Mouse (Mus musculus): ENCODE measurements around the gene Sox6. TPM values are rescaled to one million over a fixed set of nuclear protein-coding genes. Genes with fewer than 3 reads are reported as not detected.

Sox6 gene
- polyA plus RNA-seq, 1 experiment from 2014 or later: 31.2 TPM

- Histone ChIP-seq H3K36me3 (ENCODE audit: control insufficient read depth, insufficient read depth, low read length) (no peaks in the 10 kb centered on the region), H3K27me3 (replicated peaks; ENCODE audit: control insufficient read depth, insufficient read depth, low read length) (no peaks in the 10 kb centered on the region), H3K4me3 (ENCODE audit: low read length) (no peak overlapping the region), H3K4me1 (ENCODE audit: control insufficient read depth, insufficient read depth, low read depth, low read length) (no peaks in the 10 kb centered on the region), H3K9ac (ENCODE audit: low read depth, low read length) (no peak overlapping the region), H3K9me3 (ENCODE audit: control insufficient read depth, low read length) (no peaks in the 10 kb centered on the region), H3K4me2 (ENCODE audit: low read length) (no peak overlapping the region), H3K27ac (ENCODE audit: low read depth, low read length) (no peak overlapping the region)
- 89% methylated on average over 4 of the region's 4 CpGs for WGBS
- no peak for ATAC-seq
Observed at GRCm38 (mm10) chr7:116002726-116003125, 35.9 kb downstream of the Sox6 start.

- no peak overlapping the region for H3K27ac ChIP-seq (ENCODE audit: low read depth, low read length)
- H3K4me3 ChIP-seq (ENCODE audit: low read length): no peak overlapping the region
- no peaks in the 10 kb centered on the region for H3K27me3 ChIP-seq (replicated peaks; ENCODE audit: control insufficient read depth, insufficient read depth, low read length)
- H3K4me1 ChIP-seq (ENCODE audit: control insufficient read depth, insufficient read depth, low read depth, low read length): no peaks in the 10 kb centered on the region
- H3K36me3 ChIP-seq (ENCODE audit: control insufficient read depth, insufficient read depth, low read length): no peaks in the 10 kb centered on the region
- ATAC-seq: no peak
- 94% methylated on average over 2 of the region's 2 CpGs for WGBS
- no peak overlapping the region for H3K4me2 ChIP-seq (ENCODE audit: low read length)
- H3K9me3 ChIP-seq (ENCODE audit: control insufficient read depth, low read length): no peaks in the 10 kb centered on the region
- no peak overlapping the region for H3K9ac ChIP-seq (ENCODE audit: low read depth, low read length)
Observed at GRCm38 (mm10) chr7:115988109-115988779, 50.4 kb downstream of the Sox6 start.

DNA sequence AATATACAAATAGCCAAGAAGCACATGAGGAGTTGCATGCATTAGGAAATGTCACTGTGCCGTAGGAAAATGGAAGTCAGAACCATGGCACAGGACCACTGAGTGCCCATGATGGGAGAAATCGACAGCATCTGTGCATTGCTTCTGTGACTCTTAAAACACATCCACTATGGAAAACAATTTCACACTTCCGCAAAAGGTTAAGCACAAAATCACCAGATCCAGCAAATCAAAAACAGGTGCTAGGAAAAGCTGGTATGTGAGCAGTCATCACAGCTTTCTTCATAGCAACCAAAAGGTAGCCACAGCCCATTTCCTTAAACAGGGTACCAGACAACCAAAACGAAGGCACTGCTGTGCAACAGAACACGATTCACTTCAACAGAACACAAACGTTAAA is 52.9 kb downstream of the Sox6 start:
- WGBS: 79% methylated on average over 6 of the region's 6 CpGs
- H3K27ac ChIP-seq (ENCODE audit: low read depth, low read length): no peak overlapping the region
- no peaks in the 10 kb centered on the region for H3K27me3 ChIP-seq (replicated peaks; ENCODE audit: control insufficient read depth, insufficient read depth, low read length)
- no peak overlapping the region for H3K9ac ChIP-seq (ENCODE audit: low read depth, low read length)
- H3K4me3 ChIP-seq (ENCODE audit: low read length): no peak overlapping the region
- no peak overlapping the region for H3K4me2 ChIP-seq (ENCODE audit: low read length)
- no peaks in the 10 kb centered on the region for H3K9me3 ChIP-seq (ENCODE audit: control insufficient read depth, low read length)
- ATAC-seq: no peak
- no peaks in the 10 kb centered on the region for H3K4me1 ChIP-seq (ENCODE audit: control insufficient read depth, insufficient read depth, low read depth, low read length)
- H3K36me3 ChIP-seq (ENCODE audit: control insufficient read depth, insufficient read depth, low read length): no peaks in the 10 kb centered on the region

GRCm38 (mm10) chr7:115984076-115984475 is 54.5 kb downstream of the Sox6 start:
- no peak overlapping the region for H3K4me2 ChIP-seq (ENCODE audit: low read length)
- H3K4me1 ChIP-seq (ENCODE audit: control insufficient read depth, insufficient read depth, low read depth, low read length): no peaks in the 10 kb centered on the region
- H3K27ac ChIP-seq (ENCODE audit: low read depth, low read length): no peak overlapping the region
- no peak for ATAC-seq
- no peak overlapping the region for H3K4me3 ChIP-seq (ENCODE audit: low read length)
- H3K9ac ChIP-seq (ENCODE audit: low read depth, low read length): no peak overlapping the region
- no peaks in the 10 kb centered on the region for H3K9me3 ChIP-seq (ENCODE audit: control insufficient read depth, low read length)
- 95% methylated on average over 3 of the region's 3 CpGs for WGBS
- H3K36me3 ChIP-seq (ENCODE audit: control insufficient read depth, insufficient read depth, low read length): no peaks in the 10 kb centered on the region
- H3K27me3 ChIP-seq (replicated peaks; ENCODE audit: control insufficient read depth, insufficient read depth, low read length): no peaks in the 10 kb centered on the region

GRCm38 (mm10) chr7:115979813-115980512 is 58.6 kb downstream of the Sox6 start:
- Histone ChIP-seq H3K9ac (ENCODE audit: low read depth, low read length) (no peak overlapping the region), H3K4me3 (ENCODE audit: low read length) (no peak overlapping the region), H3K27ac (ENCODE audit: low read depth, low read length) (no peak overlapping the region), H3K27me3 (replicated peaks; ENCODE audit: control insufficient read depth, insufficient read depth, low read length) (no peaks in the 10 kb centered on the region), H3K4me1 (ENCODE audit: control insufficient read depth, insufficient read depth, low read depth, low read length) (no peaks in the 10 kb centered on the region), H3K4me2 (ENCODE audit: low read length) (no peak overlapping the region), H3K36me3 (ENCODE audit: control insufficient read depth, insufficient read depth, low read length) (no peaks in the 10 kb centered on the region), H3K9me3 (ENCODE audit: control insufficient read depth, low read length) (no peaks in the 10 kb centered on the region)
- ATAC-seq: no peak
- 82% methylated on average over 5 of the region's 5 CpGs for WGBS

GRCm38 (mm10) chr7:115974518-115974917 is 64.1 kb downstream of the Sox6 start:
- Histone ChIP-seq H3K9ac (ENCODE audit: low read depth, low read length) (no peak overlapping the region), H3K4me3 (ENCODE audit: low read length) (no peak overlapping the region), H3K4me2 (ENCODE audit: low read length) (no peak overlapping the region), H3K27me3 (replicated peaks; ENCODE audit: control insufficient read depth, insufficient read depth, low read length) (no peaks in the 10 kb centered on the region), H3K9me3 (ENCODE audit: control insufficient read depth, low read length) (no peaks in the 10 kb centered on the region), H3K27ac (ENCODE audit: low read depth, low read length) (no peak overlapping the region), H3K4me1 (ENCODE audit: control insufficient read depth, insufficient read depth, low read depth, low read length) (no peaks in the 10 kb centered on the region), H3K36me3 (ENCODE audit: control insufficient read depth, insufficient read depth, low read length) (no peaks in the 10 kb centered on the region)
- 89% methylated on average over 2 of the region's 2 CpGs for WGBS
- no peak for ATAC-seq

GRCm38 (mm10) chr7:115967186-115967585 is 71.4 kb downstream of the Sox6 start:
- no peaks in the 10 kb centered on the region for H3K4me1 ChIP-seq (ENCODE audit: control insufficient read depth, insufficient read depth, low read depth, low read length)
- H3K27ac ChIP-seq (ENCODE audit: low read depth, low read length): no peak overlapping the region
- no peak for ATAC-seq
- no peaks in the 10 kb centered on the region for H3K36me3 ChIP-seq (ENCODE audit: control insufficient read depth, insufficient read depth, low read length)
- H3K4me2 ChIP-seq (ENCODE audit: low read length): no peak overlapping the region
- 86% methylated on average over 4 of the region's 4 CpGs for WGBS
- no peaks in the 10 kb centered on the region for H3K9me3 ChIP-seq (ENCODE audit: control insufficient read depth, low read length)
- H3K4me3 ChIP-seq (ENCODE audit: low read length): no peak overlapping the region
- no peaks in the 10 kb centered on the region for H3K27me3 ChIP-seq (replicated peaks; ENCODE audit: control insufficient read depth, insufficient read depth, low read length)
- H3K9ac ChIP-seq (ENCODE audit: low read depth, low read length): no peak overlapping the region

GRCm38 (mm10) chr7:115966181-115966580 is 72.4 kb downstream of the Sox6 start:
- WGBS: 31% methylated on average over 4 of the region's 4 CpGs
- no peaks in the 10 kb centered on the region for H3K36me3 ChIP-seq (ENCODE audit: control insufficient read depth, insufficient read depth, low read length)
- no peaks in the 10 kb centered on the region for H3K9me3 ChIP-seq (ENCODE audit: control insufficient read depth, low read length)
- no peak overlapping the region for H3K4me2 ChIP-seq (ENCODE audit: low read length)
- no peak overlapping the region for H3K4me3 ChIP-seq (ENCODE audit: low read length)
- ATAC-seq: peak; percentile 24; the same call in 1 of the 2 replicates
- H3K27ac ChIP-seq (ENCODE audit: low read depth, low read length): no peak overlapping the region
- no peak overlapping the region for H3K9ac ChIP-seq (ENCODE audit: low read depth, low read length)
- no peaks in the 10 kb centered on the region for H3K27me3 ChIP-seq (replicated peaks; ENCODE audit: control insufficient read depth, insufficient read depth, low read length)
- H3K4me1 ChIP-seq (ENCODE audit: control insufficient read depth, insufficient read depth, low read depth, low read length): no peaks in the 10 kb centered on the region

GRCm38 (mm10) chr7:115953046-115953445 is 85.5 kb downstream of the Sox6 start:
- H3K27ac ChIP-seq (ENCODE audit: low read depth, low read length): no peak overlapping the region
- H3K4me1 ChIP-seq (ENCODE audit: control insufficient read depth, insufficient read depth, low read depth, low read length): no peaks in the 10 kb centered on the region
- no peaks in the 10 kb centered on the region for H3K36me3 ChIP-seq (ENCODE audit: control insufficient read depth, insufficient read depth, low read length)
- no peaks in the 10 kb centered on the region for H3K9me3 ChIP-seq (ENCODE audit: control insufficient read depth, low read length)
- H3K27me3 ChIP-seq (replicated peaks; ENCODE audit: control insufficient read depth, insufficient read depth, low read length): no peaks in the 10 kb centered on the region
- 81% methylated on average over 3 of the region's 3 CpGs for WGBS
- ATAC-seq: no peak
- no peak overlapping the region for H3K4me3 ChIP-seq (ENCODE audit: low read length)
- no peak overlapping the region for H3K4me2 ChIP-seq (ENCODE audit: low read length)
- H3K9ac ChIP-seq (ENCODE audit: low read depth, low read length): no peak overlapping the region

Measured in hindbrain, embryonic 16.5 days (tissue).